Mouse (Mus musculus) induced T-regulatory cell, adult 2 months (primary cell): ENCODE measurements around the gene Myo18b.

Experiments used
- DNase-seq: peaks from one replicate; pipeline ENCODE4 v3.0.0-alpha.2; 2012; ENCODE audit warnings: low read depth

Gene Myo18b

GRCm38 (mm10) chr5:112747306-112747930 lies 148.7 kb downstream of the Myo18b start:
- DNase-seq: no peak

- DNase-seq: no peak
These were observed 151.0 kb downstream of the Myo18b start for GRCm38 (mm10) chr5:112745176-112745575.

- no peak for DNase-seq
These were observed 151.6 kb downstream of the Myo18b start for GRCm38 (mm10) chr5:112744571-112744970.

GRCm38 (mm10) chr5:112743121-112743520 lies 153.0 kb downstream of the Myo18b start:
- DNase-seq: no peak

- no peak for DNase-seq
These were observed 155.5 kb downstream of the Myo18b start for GRCm38 (mm10) chr5:112740651-112741050.

DNA sequence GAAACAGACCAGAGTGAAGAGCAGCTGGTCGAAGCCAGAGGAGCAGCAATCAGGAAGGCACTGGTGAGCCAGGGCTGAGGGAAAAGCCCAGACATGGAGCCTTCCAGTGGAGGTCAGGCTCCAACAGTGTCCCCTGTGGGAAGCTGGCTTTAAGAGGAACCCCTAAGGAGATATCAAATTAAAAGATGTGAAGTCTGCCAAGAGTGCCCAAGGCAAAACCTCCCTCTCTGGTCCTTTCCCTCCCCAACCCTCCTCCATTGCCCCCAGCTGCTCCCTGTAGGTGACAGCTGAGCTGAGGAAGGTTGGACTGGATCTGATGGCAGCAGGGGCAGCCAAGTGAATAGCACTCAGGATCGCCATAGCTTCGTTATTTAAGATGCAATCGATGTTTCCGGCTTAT lies 161.1 kb downstream of the Myo18b start:
- no peak for DNase-seq

DNA sequence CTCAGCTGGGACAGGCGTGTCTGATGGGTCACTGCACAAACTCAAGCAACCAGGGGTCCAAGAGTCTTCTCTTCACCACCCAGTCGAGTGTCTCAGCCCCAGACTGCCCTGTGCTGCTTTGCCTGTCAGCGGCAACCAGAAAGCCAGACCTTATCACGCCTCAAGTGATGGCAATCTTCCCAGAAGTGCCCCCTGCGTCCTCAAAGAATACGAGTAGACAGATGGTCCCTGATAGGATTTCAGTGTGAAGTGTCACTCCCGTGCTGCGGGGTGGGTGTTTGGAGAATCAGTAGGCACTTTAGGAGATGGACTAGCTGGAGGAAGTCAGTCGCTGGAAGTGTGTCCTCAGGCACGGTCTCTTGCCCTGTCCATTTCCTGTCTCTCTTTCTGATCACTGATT lies 165.6 kb downstream of the Myo18b start:
- DNase-seq: no peak

DNA sequence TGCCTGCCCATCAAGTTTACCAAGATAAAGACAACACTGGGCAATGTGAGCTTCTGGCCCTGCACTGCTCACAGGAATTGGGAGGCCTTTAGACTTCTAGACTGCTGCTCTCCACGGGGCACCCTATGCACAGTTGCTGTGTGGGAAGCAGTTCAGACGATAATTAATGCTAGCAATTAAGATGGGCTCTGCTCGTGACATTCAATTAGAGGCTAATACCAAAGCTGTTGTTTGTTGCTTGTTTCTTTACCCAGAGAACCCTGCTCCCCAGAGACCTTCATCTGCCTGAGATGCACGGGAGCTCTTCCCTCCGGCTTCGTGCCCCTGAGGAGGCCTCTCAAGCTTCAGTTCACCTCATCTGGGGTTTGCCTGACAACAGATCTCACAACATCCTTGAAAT lies 167.7 kb downstream of the Myo18b start:
- no peak for DNase-seq

- DNase-seq: peak; percentile 21
These were observed 177.4 kb downstream of the Myo18b start for GRCm38 (mm10) chr5:112718655-112719306.

- no peak for DNase-seq
These were observed 181.3 kb downstream of the Myo18b start for GRCm38 (mm10) chr5:112714679-112715446.

- no peak for DNase-seq
These were observed 186.3 kb downstream of the Myo18b start for GRCm38 (mm10) chr5:112709831-112710230.

GRCm38 (mm10) chr5:112708441-112708840 lies 187.7 kb downstream of the Myo18b start:
- DNase-seq: no peak

DNA sequence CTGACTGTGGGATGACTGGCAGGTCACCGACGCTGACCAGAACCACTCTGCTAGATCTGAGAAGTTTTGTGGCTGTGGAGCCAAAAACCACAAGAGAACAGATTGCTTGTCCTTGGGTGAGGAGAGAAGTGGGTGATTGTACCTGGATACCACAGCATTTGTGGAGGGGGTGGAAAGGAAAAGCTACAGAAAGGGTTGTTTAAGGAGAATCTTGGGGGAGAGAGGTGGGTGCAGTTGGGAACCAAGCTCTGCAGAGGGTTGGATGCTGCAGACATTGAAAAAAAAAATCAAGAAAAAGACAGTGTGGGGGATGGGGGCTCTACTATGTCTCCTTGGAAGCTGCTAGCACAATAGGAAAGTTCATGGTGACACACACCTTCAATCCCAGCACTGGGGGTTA lies 188.7 kb downstream of the Myo18b start:
- no peak for DNase-seq

DNA sequence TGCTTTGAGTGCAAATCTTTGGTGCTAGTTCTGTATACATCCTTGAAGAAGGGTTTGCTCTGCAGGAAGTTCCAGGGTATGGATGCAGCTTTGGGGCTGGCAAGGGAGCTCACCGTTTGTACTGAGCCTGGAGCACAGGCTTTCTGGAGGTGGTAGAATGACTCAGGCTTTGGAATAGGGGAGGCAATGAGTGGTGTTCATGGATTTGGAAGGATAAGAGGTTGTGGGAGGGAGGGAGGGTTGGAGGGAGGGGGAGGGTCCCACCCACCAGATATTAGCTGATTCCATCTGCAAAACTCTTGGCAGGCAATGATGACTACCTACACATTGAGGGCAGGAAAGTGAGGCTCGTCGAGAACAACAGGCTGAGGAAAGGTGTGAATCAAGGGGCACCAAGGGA lies 195.4 kb downstream of the Myo18b start:
- DNase-seq: no peak

GRCm38 (mm10) chr5:112696683-112697082 lies 199.5 kb downstream of the Myo18b start:
- DNase-seq: no peak

DNA sequence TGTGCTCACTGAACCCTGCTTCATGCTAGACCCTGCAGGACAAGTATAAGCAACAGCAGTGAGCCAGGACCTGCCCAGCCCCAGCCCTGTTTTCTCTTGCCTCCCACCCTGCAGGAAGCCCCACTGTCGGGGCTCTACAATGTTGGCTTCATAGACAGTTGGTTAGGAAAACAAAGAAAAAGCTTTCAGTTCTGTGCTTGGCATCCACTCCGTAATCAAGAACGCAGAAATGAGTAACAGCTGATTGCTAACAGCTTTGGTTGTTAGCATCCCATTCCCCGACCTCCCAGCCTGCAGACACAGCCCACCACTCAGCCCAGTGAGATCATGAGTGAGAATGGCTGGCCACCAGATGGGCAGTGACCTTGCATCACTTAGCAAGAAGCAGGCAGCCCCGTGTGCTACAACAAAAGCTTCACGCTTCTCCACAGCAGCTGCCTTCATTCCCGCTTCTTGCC lies 200.9 kb downstream of the Myo18b start:
- DNase-seq: no peak

DNA sequence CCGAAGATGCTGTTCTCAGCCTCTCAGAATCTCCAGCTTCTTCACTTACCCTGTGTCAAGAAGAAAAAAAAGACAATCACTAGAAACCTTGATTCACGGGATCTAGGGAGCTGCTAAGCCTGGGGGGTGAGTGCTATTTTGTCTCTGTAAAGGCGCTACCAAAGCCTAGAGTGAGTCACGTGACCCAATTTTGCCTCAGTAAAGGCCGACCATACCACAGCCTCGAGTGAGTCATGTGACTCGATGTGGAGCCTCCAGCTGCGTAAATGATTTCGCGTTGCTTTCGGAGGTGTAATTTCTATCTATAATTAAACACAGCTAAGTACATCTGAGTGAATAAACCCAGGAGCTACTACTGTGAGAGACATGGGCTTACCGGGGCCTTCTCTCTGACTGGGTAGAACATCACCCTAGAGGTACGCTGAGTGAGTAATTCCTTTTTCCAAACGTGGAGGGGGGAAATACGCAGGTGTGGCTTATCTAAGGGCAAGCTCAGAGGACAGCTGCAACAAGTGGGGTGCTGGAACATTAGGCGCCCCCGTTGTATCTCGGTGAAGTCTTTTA lies 202.8 kb downstream of the Myo18b start:
- DNase-seq: no peak

GRCm38 (mm10) chr5:112687100-112687818 lies 208.9 kb downstream of the Myo18b start:
- no peak for DNase-seq

GRCm38 (mm10) chr5:112686309-112687099 lies 209.7 kb downstream of the Myo18b start:
- DNase-seq: no peak

- no peak for DNase-seq
These were observed 216.9 kb downstream of the Myo18b start for GRCm38 (mm10) chr5:112679251-112679650.

- DNase-seq: no peak
These were observed 218.0 kb downstream of the Myo18b start for GRCm38 (mm10) chr5:112678153-112678552.
